Mouse (Mus musculus) ES-E14 (cell line): Measurements from ENCODE around the gene Rcan2. TPM values are rescaled to one million over a fixed set of nuclear protein-coding genes. Genes with fewer than 3 reads are reported as not detected.

Experiments
- DNase-seq: peaks from one replicate; pipeline ENCODE4 v3.0.0-alpha.2; 2013; ENCODE audit warnings: low read depth, low spot score
- H3K27ac ChIP-seq: 2 replicates; pipeline ENCODE4 v1.5.1; 2012; ENCODE audit warnings: low read depth, mild to moderate bottlenecking, low read length, moderate library complexity, mixed read lengths; ENCODE audit not compliant: poor library complexity, insufficient read depth, severe bottlenecking
- H3K36me3 ChIP-seq: 2 replicates; pipeline ENCODE4 v1.6.1; 2012; ENCODE audit warnings: mild to moderate bottlenecking, low read length, moderate library complexity, mixed read lengths; ENCODE audit not compliant: control insufficient read depth, poor library complexity, insufficient read depth, severe bottlenecking
- H3K4me1 ChIP-seq, 2 experiments: fragments of 150-350 bp in 1 of 2; sonication (generic) in 1 of 2; 2 replicates each; pipeline ENCODE4 v1.6.1; 2012; ENCODE audit warnings: low read length in 2 of 2, mild to moderate bottlenecking in 1 of 2, mixed read lengths in 1 of 2; ENCODE audit not compliant: control insufficient read depth in 2 of 2, insufficient read depth in 2 of 2, poor library complexity in 1 of 2
- H3K4me3 ChIP-seq, 2 experiments: fragments of 150-350 bp in 1 of 2; sonication (generic) in 1 of 2; 2 replicates each; pipeline ENCODE4 v1.5.1; 2012; ENCODE audit warnings: low read length in 2 of 2, low read depth in 1 of 2, mild to moderate bottlenecking in 1 of 2, mixed read lengths in 1 of 2; ENCODE audit not compliant: insufficient read depth in 1 of 2, poor library complexity in 1 of 2, severe bottlenecking in 1 of 2
- H3K9ac ChIP-seq: 2 replicates; pipeline ENCODE4 v1.6.1; 2012; ENCODE audit warnings: low read depth, mild to moderate bottlenecking, low read length, mixed read lengths; ENCODE audit not compliant: poor library complexity, insufficient read depth, severe bottlenecking
- H3K9me3 ChIP-seq: fragments of 150-350 bp; sonication (generic); 2 replicates; pipeline ENCODE4 v1.6.1; 2012; ENCODE audit warnings: low read depth, mild to moderate bottlenecking, low read length; ENCODE audit not compliant: control insufficient read depth, insufficient read depth
- CHD2 ChIP-seq: IDR thresholded peaks from 2 replicates; pipeline ENCODE4 v1.6.1; 2014; ENCODE audit warnings: mild to moderate bottlenecking, low read depth, low read length, inconsistent platforms
- HCFC1 ChIP-seq: IDR thresholded peaks from 2 replicates; pipeline ENCODE4 v1.6.1; 2012; ENCODE audit warnings: low read length, inconsistent platforms, borderline replicate concordance; ENCODE audit not compliant: insufficient read depth
- MAFK ChIP-seq: IDR thresholded peaks from 2 replicates; pipeline ENCODE4 v1.6.1; 2014; ENCODE audit warnings: mild to moderate bottlenecking, low read depth, low read length, inconsistent platforms; ENCODE audit not compliant: insufficient read depth
- ZC3H11A ChIP-seq: IDR thresholded peaks from 2 replicates; pipeline ENCODE4 v1.6.1; 2012; ENCODE audit warnings: low read depth, mild to moderate bottlenecking, inconsistent platforms, low read length, borderline replicate concordance
- ZNF384 ChIP-seq: IDR thresholded peaks from 2 replicates; pipeline ENCODE4 v1.6.1; 2012; ENCODE audit warnings: low read depth, low read length, inconsistent platforms
- in situ Hi-C, 2 experiments: fragments of 600-800 bp; cut with MboI; formaldehyde crosslinking; loops; one replicate each; pipeline ENCODE4 v1.15.1; 2025; ENCODE audit warnings: low sequenced_read_pairs in 2 of 2, inconsistent platforms in 1 of 2; ENCODE audit not compliant: unreplicated experiment in 2 of 2
- total RNA-seq: library from RNA; depleted of rRNA; stranded (reverse); fragments of 300-350 nt; gene quantifications from 2 replicates; pipeline ENCODE4 v1.2.3, GENCODE M21; 2012

Gene Rcan2
- total RNA-seq, 1 experiment, result 0.40 TPM

DNA sequence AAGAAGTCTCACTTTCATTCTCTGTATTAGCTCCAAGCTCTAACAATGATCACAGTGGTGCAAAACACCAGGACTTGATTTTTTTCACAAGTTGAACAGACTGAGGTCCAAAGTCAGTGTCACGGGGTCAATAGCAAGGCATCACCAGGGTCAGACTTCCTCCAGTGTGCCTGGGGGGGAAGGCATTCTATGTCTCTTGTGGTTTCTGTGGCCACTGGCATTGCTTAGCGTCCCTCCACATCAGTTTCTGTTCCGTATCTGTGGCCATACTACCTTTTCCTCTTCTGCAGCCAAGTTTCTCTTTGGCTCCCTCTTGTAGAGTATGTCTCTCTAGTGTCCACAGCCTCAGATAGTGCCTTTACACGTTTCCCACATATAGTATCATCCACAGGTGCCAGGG, 252.3 kb downstream of the Rcan2 start:
- DNase-seq, result no peak
- no peak for TF ChIP-seq CHD2
- TF ChIP-seq HCFC1, result no peak
- no peak for TF ChIP-seq ZNF384
- no peak for TF ChIP-seq ZC3H11A
- no peak for TF ChIP-seq MAFK
- Histone ChIP-seq H3K4me1 (no peaks in the 10 kb centered on the region), H3K4me3 (no peak overlapping the region), H3K36me3 (no peaks in the 10 kb centered on the region), H3K9ac (no peak overlapping the region), H3K27ac (no peak overlapping the region), H3K9me3 (no peaks in the 10 kb centered on the region)
- in situ Hi-C loops, result no loop called here

DNA sequence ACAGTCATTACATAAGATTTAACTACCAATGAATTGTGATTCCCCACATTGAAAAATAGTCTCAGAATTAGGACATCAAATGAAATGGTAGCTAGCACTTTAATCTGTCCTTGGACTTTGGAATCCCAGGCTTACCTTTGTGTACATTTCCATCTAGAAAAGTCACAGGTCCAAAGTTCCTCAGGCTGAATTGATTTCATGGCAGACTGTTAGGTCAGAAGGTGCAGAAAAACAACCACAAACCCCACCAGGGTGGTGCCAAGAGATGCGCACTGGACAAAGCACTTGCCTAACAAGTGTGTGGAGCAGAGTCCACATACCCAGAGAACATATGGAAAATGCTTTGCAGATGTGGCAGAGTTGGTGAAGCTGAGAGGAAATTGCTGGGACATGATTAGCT, 256.0 kb downstream of the Rcan2 start:
- DNase-seq, result no peak
- H3K9me3 ChIP-seq, result no peaks in the 10 kb centered on the region
- H3K27ac ChIP-seq, result no peak overlapping the region
- in situ Hi-C loops, result no loop called here
- no peaks in the 10 kb centered on the region for H3K4me1 ChIP-seq
- no peak overlapping the region for H3K9ac ChIP-seq
- TF ChIP-seq ZNF384 (no peak), MAFK (no peak), HCFC1 (no peak), CHD2 (no peak), ZC3H11A (no peak)
- no peak overlapping the region for H3K4me3 ChIP-seq
- no peaks in the 10 kb centered on the region for H3K36me3 ChIP-seq

DNA sequence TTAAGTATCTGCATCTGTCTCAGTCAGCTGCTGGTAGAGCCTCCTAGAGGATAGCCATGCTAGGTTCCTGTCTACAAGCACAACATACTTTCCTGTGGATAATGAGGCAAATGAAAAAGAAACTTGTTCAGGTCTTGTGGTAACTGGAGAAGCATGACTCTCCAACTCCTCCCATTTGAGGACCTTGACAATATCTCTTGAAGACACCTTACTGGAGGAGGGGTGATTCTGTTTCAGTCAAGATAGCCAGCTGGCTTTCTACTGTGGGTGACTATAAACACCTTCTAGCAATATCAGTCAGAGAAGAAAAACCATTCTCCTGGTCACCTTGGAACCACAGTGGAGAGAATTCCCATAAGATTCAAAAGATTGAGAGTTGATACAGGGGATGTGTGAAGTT, 257.0 kb downstream of the Rcan2 start:
- TF ChIP-seq CHD2 (no peak), MAFK (no peak), HCFC1 (no peak), ZNF384 (no peak), ZC3H11A (no peak)
- no peak for DNase-seq
- H3K27ac ChIP-seq, result no peak overlapping the region
- H3K4me1 ChIP-seq, result no peaks in the 10 kb centered on the region
- in situ Hi-C loops, result no loop called here
- H3K9me3 ChIP-seq, result no peaks in the 10 kb centered on the region
- no peaks in the 10 kb centered on the region for H3K36me3 ChIP-seq
- no peak overlapping the region for H3K4me3 ChIP-seq
- H3K9ac ChIP-seq, result no peak overlapping the region

DNA sequence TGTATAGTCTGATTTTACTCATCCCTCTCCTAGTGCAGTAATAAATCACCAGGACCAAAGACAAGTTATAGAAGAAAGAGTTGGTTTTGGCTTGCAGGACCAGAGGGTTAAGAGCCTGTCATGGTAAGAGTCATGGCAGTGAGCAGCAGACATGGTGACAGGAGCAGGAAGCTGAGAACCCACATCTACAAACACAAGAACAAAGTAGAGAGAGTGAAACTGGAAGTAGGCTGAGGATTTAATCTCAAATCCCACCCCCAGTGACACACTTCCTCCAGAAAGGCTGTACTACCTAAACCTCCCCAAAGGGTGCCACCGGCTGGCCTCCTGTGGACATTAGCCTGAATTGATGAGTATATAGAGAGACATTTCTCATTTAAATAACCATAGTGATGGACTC, 259.6 kb downstream of the Rcan2 start:
- Histone ChIP-seq H3K36me3 (no peaks in the 10 kb centered on the region), H3K9ac (no peak overlapping the region), H3K4me1 (no peaks in the 10 kb centered on the region), H3K27ac (no peak overlapping the region), H3K4me3 (no peak overlapping the region), H3K9me3 (no peaks in the 10 kb centered on the region)
- no peak for DNase-seq
- TF ChIP-seq ZC3H11A, result no peak
- no peak for TF ChIP-seq MAFK
- TF ChIP-seq HCFC1, result no peak
- no peak for TF ChIP-seq CHD2
- no peak for TF ChIP-seq ZNF384
- in situ Hi-C loops, result no loop called here

DNA sequence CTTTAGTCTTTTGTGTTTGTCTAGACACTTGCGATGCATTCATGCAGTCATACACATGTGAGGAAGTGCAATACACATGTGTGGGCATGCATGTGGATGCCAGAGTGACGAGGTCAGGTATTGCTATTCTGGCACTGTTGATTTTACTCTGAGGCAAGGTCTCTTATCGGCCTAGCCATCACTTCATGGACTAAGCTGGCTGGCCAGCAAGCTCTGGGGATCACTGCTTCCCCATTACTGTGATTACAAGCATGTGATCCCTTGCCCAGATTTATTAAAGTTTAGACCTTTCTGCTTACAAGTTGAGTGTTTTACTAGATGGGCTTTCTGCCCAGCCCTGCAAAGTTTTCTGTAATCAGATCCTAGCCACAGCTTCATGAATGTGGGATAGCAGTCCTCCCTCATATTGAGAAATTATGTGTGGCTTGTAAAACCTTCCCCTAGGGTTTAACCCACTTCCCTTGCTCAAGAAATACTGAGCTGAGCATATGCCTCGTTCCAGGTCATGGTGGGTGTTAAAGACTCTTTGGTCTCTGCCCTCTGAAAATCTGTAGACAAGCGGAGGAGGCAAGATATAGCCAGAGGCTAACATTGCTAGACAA, 260.2 kb downstream of the Rcan2 start:
- H3K9me3 ChIP-seq, result no peaks in the 10 kb centered on the region
- DNase-seq, result no peak
- H3K4me1 ChIP-seq, result no peaks in the 10 kb centered on the region
- no peak overlapping the region for H3K27ac ChIP-seq
- H3K36me3 ChIP-seq, result no peaks in the 10 kb centered on the region
- in situ Hi-C loops, result no loop called here
- TF ChIP-seq MAFK (no peak), ZC3H11A (no peak), ZNF384 (no peak), CHD2 (no peak), HCFC1 (no peak)
- H3K9ac ChIP-seq, result no peak overlapping the region
- no peak overlapping the region for H3K4me3 ChIP-seq
